Mouse (Mus musculus): ENCODE measurements at regions not wholly inside any gene's neighbourhood (a gene's known extent, or its start where the extent isn't known, plus 50 kb on each side); places are given as distances from the start of the nearest gene placed in this dataset.

DNA sequence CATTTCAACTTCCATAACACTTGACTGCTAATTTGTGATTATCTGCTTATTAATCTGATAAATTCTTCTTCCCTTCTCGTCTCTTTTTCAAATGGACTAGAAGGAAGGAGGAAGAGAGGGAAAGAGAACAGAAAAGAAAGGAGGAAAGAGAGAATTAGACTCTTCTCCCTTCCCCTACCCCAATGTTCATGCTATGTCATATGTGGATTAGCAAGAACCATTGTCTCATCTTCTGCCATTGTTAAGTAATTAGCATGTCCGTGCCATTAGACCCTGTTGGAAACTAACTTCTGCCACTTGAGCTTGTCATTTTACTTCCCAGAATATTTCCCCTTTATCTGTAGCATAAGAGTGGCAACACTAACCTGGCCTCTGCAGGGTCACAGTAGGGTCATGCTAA is 78.8 kb upstream of the Serbp1 start:
- Histone ChIP-seq H3K4me1 (ENCODE audit: control insufficient read depth, insufficient read depth, low read length) (no peaks in the 10 kb centered on the region), H3K27ac (ENCODE audit: insufficient read depth, low read length) (no peak overlapping the region), H3K4me3 (ENCODE audit: insufficient read depth, low read length) (no peak overlapping the region)
- TF ChIP-seq CTCF (IDR thresholded peaks at IDR 0.05; ENCODE audit: borderline replicate concordance, insufficient read depth, low read length) (no peak), POLR2A (IDR thresholded peaks at IDR 0.05; ENCODE audit: low read depth, low read length) (no peak)

GRCm38 (mm10) chr6:67158765-67159164 is 79.2 kb upstream of the Serbp1 start:
- TF ChIP-seq POLR2A (IDR thresholded peaks at IDR 0.05; ENCODE audit: low read depth, low read length) (no peak), CTCF (IDR thresholded peaks at IDR 0.05; ENCODE audit: borderline replicate concordance, insufficient read depth, low read length) (0 out of 2 replicates have a peak, but pooled peaks have one; percentile 16)
- H3K27ac ChIP-seq (ENCODE audit: insufficient read depth, low read length) = no peak overlapping the region
- no peak overlapping the region for H3K4me3 ChIP-seq (ENCODE audit: insufficient read depth, low read length)
- no peaks in the 10 kb centered on the region for H3K4me1 ChIP-seq (ENCODE audit: control insufficient read depth, insufficient read depth, low read length)

GRCm38 (mm10) chr6:67152845-67153468 is 85.0 kb upstream of the Serbp1 start:
- no peaks in the 10 kb centered on the region for H3K4me1 ChIP-seq (ENCODE audit: control insufficient read depth, insufficient read depth, low read length)
- H3K4me3 ChIP-seq (ENCODE audit: insufficient read depth, low read length) = no peak overlapping the region
- no peak for TF ChIP-seq POLR2A (IDR thresholded peaks at IDR 0.05; ENCODE audit: low read depth, low read length)
- no peak for TF ChIP-seq CTCF (IDR thresholded peaks at IDR 0.05; ENCODE audit: borderline replicate concordance, insufficient read depth, low read length)
- H3K27ac ChIP-seq (ENCODE audit: insufficient read depth, low read length) = no peak overlapping the region

GRCm38 (mm10) chr6:67151515-67151914 is 86.5 kb upstream of the Serbp1 start:
- Histone ChIP-seq H3K27ac (ENCODE audit: insufficient read depth, low read length) (no peak overlapping the region), H3K4me3 (ENCODE audit: insufficient read depth, low read length) (no peak overlapping the region), H3K4me1 (ENCODE audit: control insufficient read depth, insufficient read depth, low read length) (no peaks in the 10 kb centered on the region)
- TF ChIP-seq POLR2A (IDR thresholded peaks at IDR 0.05; ENCODE audit: low read depth, low read length) = no peak
- TF ChIP-seq CTCF (IDR thresholded peaks at IDR 0.05; ENCODE audit: borderline replicate concordance, insufficient read depth, low read length) = no peak

GRCm38 (mm10) chr6:67149425-67149824 is 88.6 kb upstream of the Serbp1 start:
- no peak for TF ChIP-seq CTCF (IDR thresholded peaks at IDR 0.05; ENCODE audit: borderline replicate concordance, insufficient read depth, low read length)
- TF ChIP-seq POLR2A (IDR thresholded peaks at IDR 0.05; ENCODE audit: low read depth, low read length) = no peak
- no peak overlapping the region for H3K27ac ChIP-seq (ENCODE audit: insufficient read depth, low read length)
- H3K4me1 ChIP-seq (ENCODE audit: control insufficient read depth, insufficient read depth, low read length) = no peaks in the 10 kb centered on the region
- no peak overlapping the region for H3K4me3 ChIP-seq (ENCODE audit: insufficient read depth, low read length)

DNA sequence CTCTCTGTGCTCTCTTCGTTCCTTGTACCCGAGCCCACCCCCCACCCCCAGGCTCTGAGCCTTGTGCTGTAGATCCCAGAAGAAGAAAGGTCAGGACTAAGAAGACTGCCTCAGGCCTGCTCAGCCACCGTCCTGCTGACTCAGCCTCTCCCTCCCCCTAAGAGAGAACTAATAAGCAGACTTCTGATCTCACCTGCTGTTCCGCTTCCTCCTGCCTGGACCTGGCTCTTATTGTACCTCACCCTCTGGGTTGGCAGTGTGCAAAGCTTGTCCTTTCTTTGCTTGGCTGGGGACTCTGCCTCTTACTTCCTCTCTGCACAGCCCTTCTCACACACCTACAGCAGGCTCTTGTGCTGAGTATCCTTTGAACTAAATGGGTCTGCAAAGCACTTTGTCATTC is 91.3 kb upstream of the Serbp1 start:
- Histone ChIP-seq H3K27ac (ENCODE audit: insufficient read depth, low read length) (no peak overlapping the region), H3K4me1 (ENCODE audit: control insufficient read depth, insufficient read depth, low read length) (no peaks in the 10 kb centered on the region), H3K4me3 (ENCODE audit: insufficient read depth, low read length) (no peak overlapping the region)
- TF ChIP-seq CTCF (IDR thresholded peaks at IDR 0.05; ENCODE audit: borderline replicate concordance, insufficient read depth, low read length) = no peak
- no peak for TF ChIP-seq POLR2A (IDR thresholded peaks at IDR 0.05; ENCODE audit: low read depth, low read length)

DNA sequence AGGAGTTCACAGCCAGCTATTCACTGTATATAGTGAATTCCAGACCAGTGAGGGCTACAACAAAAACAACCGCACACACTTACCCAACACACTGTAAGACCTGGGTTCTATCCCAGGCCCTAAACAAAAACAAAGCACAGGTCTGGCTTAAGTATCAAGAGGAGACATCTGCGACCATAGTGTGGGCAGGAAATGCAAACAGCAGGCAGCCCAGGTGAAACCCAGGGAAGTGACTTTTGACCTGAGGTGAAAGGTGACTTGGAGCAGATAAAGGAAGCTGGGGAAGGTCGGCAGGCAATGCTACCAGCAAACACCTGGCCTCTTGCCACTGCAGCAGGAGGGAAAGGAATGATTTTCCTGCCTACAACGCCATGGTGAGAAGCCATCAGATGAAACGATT is 92.0 kb upstream of the Serbp1 start:
- Histone ChIP-seq H3K4me1 (ENCODE audit: control insufficient read depth, insufficient read depth, low read length) (no peaks in the 10 kb centered on the region), H3K4me3 (ENCODE audit: insufficient read depth, low read length) (no peak overlapping the region), H3K27ac (ENCODE audit: insufficient read depth, low read length) (no peak overlapping the region)
- TF ChIP-seq CTCF (IDR thresholded peaks at IDR 0.05; ENCODE audit: borderline replicate concordance, insufficient read depth, low read length) (no peak), POLR2A (IDR thresholded peaks at IDR 0.05; ENCODE audit: low read depth, low read length) (no peak)

DNA sequence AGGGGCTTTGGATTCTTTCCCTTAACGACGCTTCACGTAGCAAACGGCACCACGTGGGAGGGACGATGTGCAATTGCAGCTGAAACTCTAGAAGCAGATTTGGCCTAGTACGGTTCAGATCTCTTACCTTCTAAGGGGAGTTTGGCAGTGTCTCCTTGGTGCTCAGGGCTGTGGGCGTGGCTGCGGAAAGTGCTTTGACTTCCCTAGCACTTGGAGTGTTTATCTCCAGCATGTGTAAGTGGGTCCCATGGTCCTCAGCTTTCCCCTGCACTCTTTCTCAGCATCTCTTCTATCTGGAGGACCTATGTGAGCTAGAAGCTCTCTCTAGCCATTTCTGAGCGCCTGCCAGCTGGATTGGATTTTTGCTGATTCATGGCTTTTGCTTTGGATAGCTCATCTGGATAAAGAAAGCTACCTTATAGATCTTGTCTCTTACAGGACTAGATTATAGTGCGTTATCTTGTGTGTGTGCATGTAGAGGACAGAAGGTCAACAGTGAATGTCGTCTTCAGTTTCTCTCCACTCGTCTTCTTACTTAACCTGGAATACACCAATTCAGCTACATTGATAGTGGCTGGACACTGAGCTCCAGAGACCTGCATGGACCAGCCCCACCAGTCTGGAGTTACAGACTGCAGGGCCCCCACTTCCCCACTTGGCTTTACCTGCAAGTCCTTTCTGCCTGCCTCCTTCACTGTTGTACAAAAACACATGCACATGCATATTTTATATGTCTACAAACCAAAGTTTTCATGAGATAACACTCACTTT is 92.8 kb upstream of the Serbp1 start:
- TF ChIP-seq CTCF (IDR thresholded peaks at IDR 0.05; ENCODE audit: borderline replicate concordance, insufficient read depth, low read length) = no peak
- TF ChIP-seq POLR2A (IDR thresholded peaks at IDR 0.05; ENCODE audit: low read depth, low read length) = no peak
- Histone ChIP-seq H3K27ac (ENCODE audit: insufficient read depth, low read length) (no peak overlapping the region), H3K4me3 (ENCODE audit: insufficient read depth, low read length) (no peak overlapping the region), H3K4me1 (ENCODE audit: control insufficient read depth, insufficient read depth, low read length) (no peaks in the 10 kb centered on the region)

DNA sequence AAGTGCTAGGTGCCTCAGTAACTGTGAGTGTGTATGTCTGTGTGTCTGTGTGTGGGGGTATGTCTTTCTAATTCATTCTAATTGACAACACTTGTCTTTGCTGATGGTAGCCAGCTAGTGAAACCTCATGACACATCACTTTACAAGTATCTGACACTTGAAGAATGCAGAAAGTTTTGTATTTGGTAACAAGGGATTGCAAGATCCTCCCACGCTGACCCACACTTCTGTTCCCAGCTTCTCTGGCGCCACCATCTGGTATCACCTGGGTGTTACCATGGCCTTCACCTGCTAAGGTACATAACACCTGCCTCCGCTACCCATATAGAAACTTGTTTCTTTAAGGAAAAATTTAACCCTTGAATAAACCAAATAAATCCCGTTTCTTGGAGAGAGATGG is 95.8 kb upstream of the Serbp1 start:
- Histone ChIP-seq H3K4me1 (ENCODE audit: control insufficient read depth, insufficient read depth, low read length) (0 out of 2 replicates have a peak, but pooled peaks cover 2% of the 10 kb centered on the region), H3K4me3 (ENCODE audit: insufficient read depth, low read length) (no peak overlapping the region), H3K27ac (ENCODE audit: insufficient read depth, low read length) (no peak overlapping the region)
- no peak for TF ChIP-seq POLR2A (IDR thresholded peaks at IDR 0.05; ENCODE audit: low read depth, low read length)
- TF ChIP-seq CTCF (IDR thresholded peaks at IDR 0.05; ENCODE audit: borderline replicate concordance, insufficient read depth, low read length) = peak; percentile 83; the same call in 1 of the 2 replicates

DNA sequence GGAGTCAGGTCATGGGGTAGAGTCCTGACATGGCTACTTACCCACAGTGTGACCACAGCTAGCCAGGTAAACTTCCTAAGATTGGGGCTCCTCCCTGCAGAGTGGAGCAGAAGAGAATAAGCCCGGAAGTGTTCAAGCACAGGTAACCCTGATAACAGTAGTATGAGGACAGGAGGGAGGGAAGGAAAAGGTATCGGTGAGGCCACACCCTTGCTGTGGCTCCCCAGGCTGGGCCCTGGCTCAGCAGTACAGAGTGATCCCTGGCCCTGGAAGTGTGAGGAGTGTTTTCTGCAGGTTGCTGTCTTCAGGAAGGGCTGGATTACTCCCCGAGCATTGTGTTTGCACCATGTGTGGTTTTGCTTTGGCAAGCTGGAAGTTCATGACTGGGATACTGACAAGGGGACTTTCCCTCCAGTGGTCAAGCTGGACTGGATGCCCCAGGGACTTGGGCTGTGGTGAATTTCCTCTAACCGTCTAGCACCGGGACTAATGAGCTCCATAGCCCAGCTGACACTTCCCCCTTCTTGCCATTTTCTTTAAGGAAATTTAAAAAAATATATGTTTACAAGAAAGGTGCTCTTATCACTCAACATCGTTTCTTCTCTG is 97.2 kb upstream of the Serbp1 start:
- TF ChIP-seq CTCF (IDR thresholded peaks at IDR 0.05; ENCODE audit: borderline replicate concordance, insufficient read depth, low read length) = no peak
- TF ChIP-seq POLR2A (IDR thresholded peaks at IDR 0.05; ENCODE audit: low read depth, low read length) = no peak
- H3K4me3 ChIP-seq (ENCODE audit: insufficient read depth, low read length) = no peak overlapping the region
- H3K27ac ChIP-seq (ENCODE audit: insufficient read depth, low read length) = no peak overlapping the region
- 0 out of 2 replicates have a peak, but pooled peaks cover 2% of the 10 kb centered on the region for H3K4me1 ChIP-seq (ENCODE audit: control insufficient read depth, insufficient read depth, low read length)

Measured in embryonic fibroblast, embryonic 13.5 days (primary cell).